Mouse (Mus musculus): ENCODE measurements around the gene Mybpc3.

The Mybpc3 gene

GRCm38 (mm10) chr2:91125101-91125500, 7.2 kb downstream of the Mybpc3 start:
- no peak for DNase-seq

- DNase-seq = no peak
Measured at GRCm38 (mm10) chr2:91128761-91129160, 10.8 kb downstream of the Mybpc3 start.

GRCm38 (mm10) chr2:91130126-91130525, 12.2 kb downstream of the Mybpc3 start:
- no peak for DNase-seq

- no peak for DNase-seq
Measured at GRCm38 (mm10) chr2:91131251-91131650, 13.3 kb downstream of the Mybpc3 start.

GRCm38 (mm10) chr2:91132035-91132434, 14.1 kb downstream of the Mybpc3 start:
- no peak for DNase-seq

GRCm38 (mm10) chr2:91136513-91137412, 18.8 kb downstream of the Mybpc3 start:
- DNase-seq = no peak

GRCm38 (mm10) chr2:91137481-91137880, 19.5 kb downstream of the Mybpc3 start:
- DNase-seq = no peak

- no peak for DNase-seq
Measured at GRCm38 (mm10) chr2:91139311-91139710, 21.4 kb downstream of the Mybpc3 start.

GRCm38 (mm10) chr2:91139764-91140163, 21.8 kb downstream of the Mybpc3 start:
- DNase-seq = no peak

GRCm38 (mm10) chr2:91142920-91143319, 25.0 kb downstream of the Mybpc3 start:
- DNase-seq = no peak

GRCm38 (mm10) chr2:91143401-91143800, 25.5 kb downstream of the Mybpc3 start:
- no peak for DNase-seq

GRCm38 (mm10) chr2:91148101-91148500, 30.2 kb downstream of the Mybpc3 start:
- no peak for DNase-seq

- no peak for DNase-seq
Measured at GRCm38 (mm10) chr2:91151331-91151730, 33.4 kb downstream of the Mybpc3 start.

GRCm38 (mm10) chr2:91152885-91153377, 35.0 kb downstream of the Mybpc3 start:
- no peak for DNase-seq

- DNase-seq = no peak
Measured at GRCm38 (mm10) chr2:91154091-91154490, 36.1 kb downstream of the Mybpc3 start.

- no peak for DNase-seq
Measured at GRCm38 (mm10) chr2:91157002-91157752, 39.2 kb downstream of the Mybpc3 start.

GRCm38 (mm10) chr2:91160591-91160990, 42.6 kb downstream of the Mybpc3 start:
- no peak for DNase-seq

- DNase-seq = no peak
Measured at GRCm38 (mm10) chr2:91162952-91163351, 45.0 kb downstream of the Mybpc3 start.

- no peak for DNase-seq
Measured at GRCm38 (mm10) chr2:91163532-91163931, 45.6 kb downstream of the Mybpc3 start.

- no peak for DNase-seq
Measured at GRCm38 (mm10) chr2:91164991-91165390, 47.0 kb downstream of the Mybpc3 start.

GRCm38 (mm10) chr2:91167629-91168028, 49.7 kb downstream of the Mybpc3 start:
- no peak for DNase-seq

GRCm38 (mm10) chr2:91169587-91170322, 51.8 kb downstream of the Mybpc3 start:
- no peak for DNase-seq

- no peak for DNase-seq
Measured at GRCm38 (mm10) chr2:91175490-91175889, 57.5 kb downstream of the Mybpc3 start.

All from kidney, postnatal 10 days (tissue).